Mouse (Mus musculus) brain, embryonic 14.5 days (tissue): ENCODE results near the gene Bcar3. TPM values are rescaled to one million over a fixed set of nuclear protein-coding genes. Genes with fewer than 3 reads are reported as not detected.

ENCODE experiments used
- DNase-seq: peaks from one replicate; pipeline ENCODE4 v3.0.0-alpha.2; 2011; ENCODE audit warnings: low read depth
- CTCF ChIP-seq: fragments of 200-500 bp; IDR thresholded peaks from 2 replicates; pipeline ENCODE4 v1.5.1; 2012; ENCODE audit warnings: inconsistent platforms, mild to moderate bottlenecking, moderate library complexity, borderline replicate concordance; ENCODE audit not compliant: insufficient read depth, insufficient read length; ENCODE audit errors: extremely low read depth
- POLR2A ChIP-seq: fragments of 200-500 bp; IDR thresholded peaks from 2 replicates; pipeline ENCODE4 v1.6.1; 2012; ENCODE audit warnings: mild to moderate bottlenecking, inconsistent platforms, borderline replicate concordance; ENCODE audit not compliant: poor library complexity, insufficient read depth, insufficient read length, severe bottlenecking; ENCODE audit errors: extremely low read depth
- polyA plus RNA-seq: library from polyadenylated mRNA; depleted of rRNA; stranded (reverse); fragments of >200 nt; gene quantifications from 2 replicates; pipeline ENCODE4 v1.2.3, GENCODE M21; 2012

The Bcar3 gene
- polyA plus RNA-seq, 1 experiment = 7.7 TPM

- peak; percentile 51 for DNase-seq
- TF ChIP-seq POLR2A (no peak), CTCF (no peak)
These were observed 194.3 kb downstream of the Bcar3 start for GRCm38 (mm10) chr3:122488051-122488754.

- DNase-seq = no peak
- TF ChIP-seq POLR2A = no peak
- no peak for TF ChIP-seq CTCF
These were observed 196.6 kb downstream of the Bcar3 start for GRCm38 (mm10) chr3:122490574-122490973.

- DNase-seq = no peak
- TF ChIP-seq POLR2A (no peak), CTCF (no peak)
These were observed 198.1 kb downstream of the Bcar3 start for GRCm38 (mm10) chr3:122492006-122492405.

GRCm38 (mm10) chr3:122492872-122493615 is 199.1 kb downstream of the Bcar3 start:
- DNase-seq = peak; percentile 80
- TF ChIP-seq CTCF = no peak
- TF ChIP-seq POLR2A = no peak

- no peak for DNase-seq
- TF ChIP-seq CTCF (no peak), POLR2A (no peak)
These were observed 200.8 kb downstream of the Bcar3 start for GRCm38 (mm10) chr3:122494764-122495163.

GRCm38 (mm10) chr3:122497871-122498270 is 203.9 kb downstream of the Bcar3 start:
- TF ChIP-seq POLR2A (no peak), CTCF (no peak)
- DNase-seq = no peak

GRCm38 (mm10) chr3:122498528-122498927 is 204.6 kb downstream of the Bcar3 start:
- TF ChIP-seq POLR2A = no peak
- no peak for TF ChIP-seq CTCF

GRCm38 (mm10) chr3:122499647-122500046 is 205.7 kb downstream of the Bcar3 start:
- TF ChIP-seq CTCF (no peak), POLR2A (no peak)
- DNase-seq = no peak

More at GRCm38 (mm10) chr3:122498528-122498927, 204.6 kb downstream of the Bcar3 start:
- no peak for DNase-seq

GRCm38 (mm10) chr3:122500929-122501328 is 207.0 kb downstream of the Bcar3 start:
- no peak for DNase-seq
- TF ChIP-seq POLR2A = no peak
- no peak for TF ChIP-seq CTCF

GRCm38 (mm10) chr3:122506343-122506916 is 212.5 kb downstream of the Bcar3 start:
- peak; percentile 58 for DNase-seq
- TF ChIP-seq POLR2A (no peak), CTCF (no peak)

- no peak for DNase-seq
- TF ChIP-seq POLR2A = no peak
- TF ChIP-seq CTCF = no peak
These were observed 213.9 kb downstream of the Bcar3 start for GRCm38 (mm10) chr3:122507826-122508225.
